Mouse (Mus musculus): ENCODE measurements at regions not wholly inside any gene's neighbourhood (a gene's known extent, or its start where the extent isn't known, plus 50 kb on each side); places are given as distances from the start of the nearest gene placed in this dataset.

DNA sequence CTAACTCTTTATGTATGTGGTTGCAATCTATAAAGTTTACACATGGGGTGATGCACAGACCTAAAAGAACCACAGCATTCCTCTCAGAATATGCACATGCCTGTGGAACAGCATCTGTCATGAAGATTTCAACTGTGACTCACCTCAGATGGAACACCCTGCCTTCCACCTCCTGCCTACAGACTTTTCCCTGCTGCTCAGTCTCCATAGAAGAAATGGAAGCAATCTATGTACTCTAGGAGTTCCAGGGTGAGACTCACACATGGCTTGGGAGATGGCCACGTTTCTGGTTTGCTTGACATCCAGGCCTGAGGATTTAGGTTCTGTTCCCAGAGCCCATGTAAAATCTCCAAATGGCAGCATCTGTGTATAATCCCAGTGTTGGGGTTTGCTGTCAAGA, 579.7 kb downstream of the Plekhb2 start:
- TF ChIP-seq CTCF (conservative IDR thresholded peaks at IDR 0.05; ENCODE audit: insufficient read depth, insufficient read length, low read depth, low read length) = no peak
- TF ChIP-seq POLR2A (IDR thresholded peaks at IDR 0.05; ENCODE audit: low read depth, low read length) = no peak

All from kidney, adult 2 months (tissue).